Mouse (Mus musculus) embryonic facial prominence, embryonic 11.5 days (tissue): ENCODE data around the gene Tbl1x. TPM values are rescaled to one million over a fixed set of nuclear protein-coding genes. Genes with fewer than 3 reads are reported as not detected.
"Not testable (repeated sequence)": the region's sequence is repeated elsewhere in the genome, so short reads cannot be mapped to it uniquely, and the experiment has no call there.

Experiments used
- ATAC-seq: fragments of 200-750 bp; cut with Nextera tagmentation; replicated peaks from 2 replicates; pipeline ENCODE4 v1.8.0; 2017; ENCODE audit warnings: low read depth; ENCODE audit not compliant: insufficient number of reproducible peaks, low FRiP score, low TSS enrichment
- DNase-seq: peaks from one replicate; pipeline ENCODE4 v3.0.0-alpha.2; 2015; ENCODE audit warnings: low spot score
- H3K27ac ChIP-seq: fragments of 300-500 bp; sonication (generic); replicated peaks from 2 replicates; pipeline ENCODE4 v1.5.1; 2014; ENCODE audit warnings: mild to moderate bottlenecking, low read depth, low read length, control low read depth
- H3K27me3 ChIP-seq: fragments of 300-500 bp; sonication (generic); 2 replicates; pipeline ENCODE4 v1.6.1; 2014; ENCODE audit warnings: mild to moderate bottlenecking, low read length, moderate library complexity, mixed read lengths; ENCODE audit not compliant: control insufficient read depth, insufficient read depth
- H3K36me3 ChIP-seq: fragments of 300-500 bp; sonication (generic); replicated peaks from 2 replicates; pipeline ENCODE4 v1.6.1; 2014; ENCODE audit warnings: low read depth, mild to moderate bottlenecking, low read length, moderate library complexity, mixed read lengths; ENCODE audit not compliant: control insufficient read depth, insufficient read depth
- H3K4me1 ChIP-seq: fragments of 300-500 bp; sonication (generic); 2 replicates; pipeline ENCODE4 v1.6.1; 2014; ENCODE audit warnings: low read length, mixed read lengths; ENCODE audit not compliant: control insufficient read depth, insufficient read depth
- H3K4me2 ChIP-seq: fragments of 300-500 bp; sonication (generic); 2 replicates; pipeline ENCODE4 v1.6.1; 2014; ENCODE audit warnings: low read depth, mild to moderate bottlenecking, control low read depth, low read length, moderate library complexity
- H3K4me3 ChIP-seq: fragments of 300-500 bp; sonication (generic); 2 replicates; pipeline ENCODE4 v1.5.1; 2014; ENCODE audit warnings: low read depth, low read length, control low read depth
- H3K9ac ChIP-seq: fragments of 300-500 bp; sonication (generic); replicated peaks from 2 replicates; pipeline ENCODE4 v1.6.1; 2014; ENCODE audit warnings: mild to moderate bottlenecking, control low read depth, low read length
- H3K9me3 ChIP-seq: fragments of 300-500 bp; sonication (generic); replicated peaks from 2 replicates; pipeline ENCODE4 v1.6.1; 2016; ENCODE audit warnings: mild to moderate bottlenecking, low read length, inconsistent platforms, mixed read lengths; ENCODE audit not compliant: control insufficient read depth
- WGBS: fragments of 180-500 bp; shearing (Covaris S2); extraction: QIAGEN DNeasy Blood & Tissue Kit; methylation state at CpG from one replicate; pipeline ENCODE4 v1.1.7; 2014; 5-methylcytosine and 5-hydroxymethylcytosine counted together
- polyA plus RNA-seq: library from polyadenylated mRNA; unstranded; fragments of >200 nt; fragmentation: Nextera tagmentation; extraction: Ambion mirVana; gene quantifications from 2 replicates; pipeline ENCODE4 v1.2.1, GENCODE M21; 2014

Tbl1x gene
- polyA plus RNA-seq, 1 experiment from 2014 or later, result 98.8 TPM

GRCm38 (mm10) chrX:77525179-77525578, 14.4 kb downstream of the Tbl1x start:
- H3K36me3 ChIP-seq, result no peaks in the 10 kb centered on the region
- no peak overlapping the region for H3K27ac ChIP-seq
- H3K4me1 ChIP-seq, result no peaks in the 10 kb centered on the region
- no peak overlapping the region for H3K9ac ChIP-seq
- DNase-seq, result no peak
- no peak overlapping the region for H3K4me2 ChIP-seq
- H3K4me3 ChIP-seq, result no peak overlapping the region
- H3K9me3 ChIP-seq, result no peaks in the 10 kb centered on the region
- 33% methylated on average over 1 of the region's 1 CpGs for WGBS
- H3K27me3 ChIP-seq, result no peaks in the 10 kb centered on the region
- ATAC-seq, result no peak

GRCm38 (mm10) chrX:77528401-77528800, 17.6 kb downstream of the Tbl1x start:
- ATAC-seq (no peak), DNase-seq (no peak)
- no peak overlapping the region for H3K9ac ChIP-seq
- WGBS, result 76% methylated on average over 1 of the region's 1 CpGs
- no peak overlapping the region for H3K27ac ChIP-seq
- no peaks in the 10 kb centered on the region for H3K9me3 ChIP-seq
- H3K27me3 ChIP-seq, result no peaks in the 10 kb centered on the region
- no peak overlapping the region for H3K4me3 ChIP-seq
- H3K4me2 ChIP-seq, result no peak overlapping the region
- H3K4me1 ChIP-seq, result no peaks in the 10 kb centered on the region
- H3K36me3 ChIP-seq, result no peaks in the 10 kb centered on the region

- 97% methylated on average over 5 of the region's 5 CpGs for WGBS
These were observed 20.2 kb downstream of the Tbl1x start for GRCm38 (mm10) chrX:77530997-77531396.

GRCm38 (mm10) chrX:77533922-77534321, 23.1 kb downstream of the Tbl1x start:
- Histone ChIP-seq H3K9ac (no peak overlapping the region), H3K4me1 (no peaks in the 10 kb centered on the region), H3K9me3 (no peaks in the 10 kb centered on the region), H3K36me3 (no peaks in the 10 kb centered on the region), H3K27me3 (no peaks in the 10 kb centered on the region), H3K4me3 (no peak overlapping the region), H3K27ac (no peak overlapping the region), H3K4me2 (no peak overlapping the region)
- WGBS, result 60% methylated on average over 2 of the region's 2 CpGs
- DNase-seq, result no peak
- ATAC-seq, result no peak

More at GRCm38 (mm10) chrX:77530997-77531396, 20.2 kb downstream of the Tbl1x start:
- no peak overlapping the region for H3K9ac ChIP-seq
- no peak overlapping the region for H3K4me3 ChIP-seq
- H3K4me2 ChIP-seq, result no peak overlapping the region
- H3K27ac ChIP-seq, result no peak overlapping the region
- H3K36me3 ChIP-seq, result no peaks in the 10 kb centered on the region
- ATAC-seq (no peak), DNase-seq (no peak)
- no peaks in the 10 kb centered on the region for H3K27me3 ChIP-seq
- no peaks in the 10 kb centered on the region for H3K9me3 ChIP-seq
- H3K4me1 ChIP-seq, result no peaks in the 10 kb centered on the region

- not testable (repeated sequence) for H3K27me3 ChIP-seq, H3K4me3 ChIP-seq, H3K36me3 ChIP-seq, H3K9me3 ChIP-seq, ATAC-seq, H3K9ac ChIP-seq, DNase-seq, H3K4me1 ChIP-seq, H3K4me2 ChIP-seq, H3K27ac ChIP-seq
- WGBS, result 88% methylated on average over 4 of the region's 4 CpGs
These were observed 29.0 kb downstream of the Tbl1x start for GRCm38 (mm10) chrX:77539770-77540169.

GRCm38 (mm10) chrX:77544003-77544402, 33.2 kb downstream of the Tbl1x start:
- no peaks in the 10 kb centered on the region for H3K36me3 ChIP-seq
- no peaks in the 10 kb centered on the region for H3K27me3 ChIP-seq
- no peaks in the 10 kb centered on the region for H3K4me1 ChIP-seq
- H3K27ac ChIP-seq, result no peak overlapping the region
- H3K4me2 ChIP-seq, result no peak overlapping the region
- H3K4me3 ChIP-seq, result no peak overlapping the region
- DNase-seq (no peak), ATAC-seq (no peak)
- no peaks in the 10 kb centered on the region for H3K9me3 ChIP-seq
- no peak overlapping the region for H3K9ac ChIP-seq

- H3K36me3 ChIP-seq, result no peaks in the 10 kb centered on the region
- H3K4me2 ChIP-seq, result no peak overlapping the region
- H3K4me1 ChIP-seq, result no peaks in the 10 kb centered on the region
- no peak overlapping the region for H3K4me3 ChIP-seq
- no peak overlapping the region for H3K27ac ChIP-seq
- no peak overlapping the region for H3K9ac ChIP-seq
- WGBS, result 78% methylated on average over 4 of the region's 4 CpGs
- no peaks in the 10 kb centered on the region for H3K27me3 ChIP-seq
- no peak for ATAC-seq
- no peaks in the 10 kb centered on the region for H3K9me3 ChIP-seq
- DNase-seq, result no peak
These were observed 33.7 kb downstream of the Tbl1x start for GRCm38 (mm10) chrX:77544550-77544949.

GRCm38 (mm10) chrX:77545362-77546078, 34.7 kb downstream of the Tbl1x start:
- ATAC-seq, result no peak
- no peaks in the 10 kb centered on the region for H3K27me3 ChIP-seq
- H3K9me3 ChIP-seq, result no peaks in the 10 kb centered on the region
- no peaks in the 10 kb centered on the region for H3K36me3 ChIP-seq
- H3K4me2 ChIP-seq, result no peak overlapping the region
- H3K4me1 ChIP-seq, result no peaks in the 10 kb centered on the region
- no peak for DNase-seq
- H3K4me3 ChIP-seq, result no peak overlapping the region
- no peak overlapping the region for H3K9ac ChIP-seq
- no peak overlapping the region for H3K27ac ChIP-seq
